Mouse (Mus musculus): ENCODE data around the gene Mpped2. TPM values are rescaled to one million over a fixed set of nuclear protein-coding genes. Genes with fewer than 3 reads are reported as not detected.

Gene Mpped2
- polyA plus RNA-seq, 1 experiment from 2014 or later: 221 TPM

DNA sequence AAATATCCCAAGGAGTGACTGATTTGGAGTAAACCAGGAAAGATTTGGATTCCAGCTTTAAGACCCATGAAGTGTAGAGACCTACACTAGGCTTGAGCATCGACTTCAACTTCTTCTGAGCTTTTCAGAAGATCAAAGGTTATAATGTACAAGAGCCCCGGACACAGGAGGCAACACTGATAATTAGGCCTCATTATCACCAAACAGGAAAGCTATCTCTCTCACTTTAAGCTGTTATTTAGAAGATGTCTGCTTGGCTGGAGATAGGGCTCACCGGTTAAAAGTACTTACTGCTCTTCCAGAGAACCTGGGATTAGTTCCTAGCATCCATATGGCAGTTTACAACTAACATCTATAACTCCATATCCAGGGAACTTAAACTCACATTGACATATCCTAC, 39.1 kb downstream of the Mpped2 start:
- Histone ChIP-seq H3K4me3 (no peak overlapping the region), H3K9ac (replicated peaks) (no peak overlapping the region)
- 38% methylated on average over 3 of the region's 3 CpGs for WGBS

DNA sequence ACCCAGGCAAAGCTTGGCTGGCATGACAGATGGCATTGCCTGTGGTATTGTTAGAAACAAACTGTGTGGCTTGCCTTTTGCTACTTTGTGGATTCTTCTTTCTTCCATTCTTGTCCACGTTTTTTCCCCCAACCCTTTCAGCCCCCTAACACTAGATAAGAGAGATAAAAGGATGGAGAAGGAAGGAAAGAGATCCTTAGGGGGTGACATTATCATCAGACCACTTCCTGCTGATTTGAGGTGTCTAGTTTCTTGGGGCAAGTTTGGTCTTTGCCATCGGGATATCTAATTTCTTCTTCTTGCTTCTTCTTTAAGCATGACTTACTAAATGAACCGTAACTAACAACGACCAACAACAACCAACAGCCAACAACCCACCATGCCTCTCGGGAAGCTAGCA, 40.3 kb downstream of the Mpped2 start:
- Histone ChIP-seq H3K36me3 (no peaks in the 10 kb centered on the region), H3K27me3 (no peaks in the 10 kb centered on the region), H3K9ac (replicated peaks) (no peak overlapping the region), H3K9me3 (no peaks in the 10 kb centered on the region), H3K4me1 (peaks cover 49% of the 10 kb centered on the region), H3K4me3 (no peak overlapping the region), H3K4me2 (replicated peaks) (no peak overlapping the region), H3K27ac (replicated peaks) (no peak overlapping the region)
- no peak for ATAC-seq (replicated peaks)
- 65% methylated on average over 5 of the region's 5 CpGs for WGBS

More for the DNA sequence above, 39.1 kb downstream of the Mpped2 start:
- no peak overlapping the region for H3K4me2 ChIP-seq (replicated peaks)
- H3K36me3 ChIP-seq: no peaks in the 10 kb centered on the region
- peaks cover 49% of the 10 kb centered on the region for H3K4me1 ChIP-seq
- H3K9me3 ChIP-seq: no peaks in the 10 kb centered on the region
- H3K27ac ChIP-seq (replicated peaks): no peak overlapping the region
- no peak for ATAC-seq (replicated peaks)
- no peaks in the 10 kb centered on the region for H3K27me3 ChIP-seq

DNA sequence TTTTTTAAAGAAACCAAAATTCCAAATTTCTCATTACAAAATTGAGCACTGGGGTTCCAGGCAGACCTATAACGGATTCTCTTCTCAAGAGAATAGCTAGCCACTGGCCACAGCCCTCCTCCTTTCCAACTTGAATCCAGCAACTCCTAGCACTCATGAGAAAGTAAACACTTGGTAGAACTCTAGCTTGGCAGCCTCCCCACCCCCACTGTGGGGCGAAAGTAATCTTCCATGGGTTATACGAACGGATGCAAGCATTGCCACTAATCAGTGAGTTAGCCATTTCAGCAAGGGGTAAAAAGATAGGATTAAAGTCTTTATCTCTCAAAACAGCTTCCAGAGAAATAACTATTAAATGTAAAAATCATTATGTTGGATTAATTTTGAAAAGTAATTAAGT, 40.9 kb downstream of the Mpped2 start:
- H3K27ac ChIP-seq (replicated peaks): no peak overlapping the region
- H3K4me3 ChIP-seq: no peak overlapping the region
- peaks cover 49% of the 10 kb centered on the region for H3K4me1 ChIP-seq
- no peaks in the 10 kb centered on the region for H3K27me3 ChIP-seq
- H3K9me3 ChIP-seq: no peaks in the 10 kb centered on the region
- H3K4me2 ChIP-seq (replicated peaks): no peak overlapping the region
- no peak overlapping the region for H3K9ac ChIP-seq (replicated peaks)
- peaks cover 2% of the 10 kb centered on the region; the same call in 1 of the 2 replicates for H3K36me3 ChIP-seq
- 52% methylated on average over 4 of the region's 4 CpGs for WGBS
- ATAC-seq (replicated peaks): no peak

DNA sequence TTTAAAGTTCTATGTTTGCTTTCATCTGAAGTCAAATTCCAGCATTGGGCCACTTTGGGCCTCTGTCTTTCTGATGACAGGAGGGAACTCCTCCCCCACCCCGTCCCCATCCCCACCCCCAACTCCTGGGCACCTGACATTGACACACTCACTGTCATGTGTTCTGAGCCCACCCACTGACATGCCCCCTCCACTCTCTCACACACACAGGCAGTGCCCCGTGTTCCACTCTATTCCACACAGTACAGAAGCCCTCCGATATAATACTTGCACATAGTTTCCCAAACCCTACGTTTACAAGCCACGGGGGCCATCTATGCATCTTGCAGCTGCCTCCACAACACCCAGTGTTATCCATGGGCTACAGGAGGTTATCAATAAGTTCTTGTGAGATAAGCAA, 42.1 kb downstream of the Mpped2 start:
- 60% methylated on average over 5 of the region's 5 CpGs for WGBS

DNA sequence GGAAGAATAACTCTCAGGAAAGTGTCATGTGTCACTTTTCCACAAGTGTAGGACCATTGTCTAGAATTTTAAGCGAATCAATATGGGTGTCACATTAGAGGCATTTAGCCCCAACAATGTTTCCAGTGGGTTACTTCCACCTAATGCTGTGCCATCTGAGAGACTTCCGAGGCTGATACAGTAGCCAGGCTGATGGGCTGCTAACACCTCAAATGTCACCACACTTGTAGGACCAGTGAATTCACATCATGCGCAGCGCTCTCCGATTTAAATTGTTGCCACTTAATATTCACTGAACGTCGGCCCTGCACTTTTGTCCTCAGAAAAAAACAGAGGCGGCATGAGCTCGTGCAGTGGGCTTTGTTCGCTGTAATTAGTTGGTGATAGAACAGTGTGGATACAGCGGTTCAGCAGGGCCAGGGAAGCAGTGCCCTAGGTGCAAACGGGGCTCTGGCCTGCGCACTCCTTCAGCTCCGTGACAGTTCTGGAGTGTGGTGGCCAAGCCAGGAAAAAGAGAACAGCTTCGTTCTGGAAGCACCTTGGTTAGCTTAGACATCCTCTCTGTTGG, 42.8 kb downstream of the Mpped2 start:
- Histone ChIP-seq H3K27ac (replicated peaks) (peak overlapping the region; percentile 59), H3K4me1 (peaks cover 42% of the 10 kb centered on the region), H3K4me3 (no peak overlapping the region), H3K9ac (replicated peaks) (no peak overlapping the region), H3K4me2 (replicated peaks) (peak overlapping the region; percentile 22), H3K27me3 (no peaks in the 10 kb centered on the region), H3K36me3 (peaks cover 5% of the 10 kb centered on the region; the same call in 1 of the 2 replicates), H3K9me3 (no peaks in the 10 kb centered on the region)
- ATAC-seq (replicated peaks): peak; percentile 78
- 11% methylated on average over 15 of the region's 15 CpGs for WGBS

More for the DNA sequence above, 42.1 kb downstream of the Mpped2 start:
- Histone ChIP-seq H3K4me3 (no peak overlapping the region), H3K9ac (replicated peaks) (no peak overlapping the region), H3K4me1 (peaks cover 48% of the 10 kb centered on the region), H3K27me3 (no peaks in the 10 kb centered on the region), H3K27ac (replicated peaks) (no peak overlapping the region), H3K9me3 (no peaks in the 10 kb centered on the region), H3K4me2 (replicated peaks) (no peak overlapping the region), H3K36me3 (peaks cover 5% of the 10 kb centered on the region; the same call in 1 of the 2 replicates)
- ATAC-seq (replicated peaks): peak; percentile 33

DNA sequence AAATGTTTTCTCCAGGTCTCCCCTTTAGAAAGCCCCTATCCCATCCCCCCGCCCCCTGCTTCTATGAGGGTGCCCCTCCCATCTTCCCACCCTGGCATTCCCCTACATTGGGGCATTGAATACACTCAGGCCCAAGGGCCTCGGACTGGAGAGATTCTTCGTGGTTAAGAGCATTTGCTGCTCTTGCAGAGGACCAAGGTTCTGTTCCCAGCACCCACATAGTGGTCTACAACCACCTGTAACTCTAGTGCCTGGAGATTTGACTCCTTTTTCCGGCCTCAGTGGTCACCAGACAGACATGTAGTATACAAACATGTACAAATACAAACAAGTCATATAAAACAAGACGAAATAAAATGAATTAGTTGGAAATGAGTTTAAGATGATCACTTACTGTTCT, 45.9 kb downstream of the Mpped2 start:
- no peak for ATAC-seq (replicated peaks)
- no peaks in the 10 kb centered on the region for H3K27me3 ChIP-seq
- no peak overlapping the region for H3K4me3 ChIP-seq
- no peak overlapping the region for H3K4me2 ChIP-seq (replicated peaks)
- H3K36me3 ChIP-seq: peaks cover 5% of the 10 kb centered on the region; the same call in 1 of the 2 replicates
- no peaks in the 10 kb centered on the region for H3K9me3 ChIP-seq
- peaks cover 42% of the 10 kb centered on the region for H3K4me1 ChIP-seq
- H3K9ac ChIP-seq (replicated peaks): no peak overlapping the region
- no peak overlapping the region for H3K27ac ChIP-seq (replicated peaks)
- 97% methylated on average over 5 of the region's 5 CpGs for WGBS

DNA sequence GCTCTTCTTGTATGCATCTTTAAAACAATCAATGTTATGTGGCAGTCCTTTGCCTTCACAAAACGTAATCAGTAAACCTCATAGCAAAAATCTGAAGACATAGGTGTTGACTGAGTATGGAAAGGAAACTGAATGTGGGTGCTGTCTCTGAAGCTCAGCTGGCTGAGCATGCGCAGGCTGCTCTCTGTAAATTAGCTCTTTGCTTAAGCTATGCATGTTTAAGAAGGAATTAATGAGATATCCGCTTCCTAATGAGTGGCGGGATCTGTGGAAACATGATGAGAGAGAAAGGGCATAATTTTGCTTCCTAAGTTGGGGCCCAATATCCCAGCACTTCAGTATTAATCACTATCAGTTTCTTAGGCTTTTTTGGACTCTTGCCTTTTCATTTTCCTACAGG, 51.0 kb downstream of the Mpped2 start:
- Histone ChIP-seq H3K9ac (replicated peaks) (no peak overlapping the region), H3K36me3 (peaks cover 3% of the 10 kb centered on the region; the same call in 1 of the 2 replicates)
- no peak for ATAC-seq (replicated peaks)

DNA sequence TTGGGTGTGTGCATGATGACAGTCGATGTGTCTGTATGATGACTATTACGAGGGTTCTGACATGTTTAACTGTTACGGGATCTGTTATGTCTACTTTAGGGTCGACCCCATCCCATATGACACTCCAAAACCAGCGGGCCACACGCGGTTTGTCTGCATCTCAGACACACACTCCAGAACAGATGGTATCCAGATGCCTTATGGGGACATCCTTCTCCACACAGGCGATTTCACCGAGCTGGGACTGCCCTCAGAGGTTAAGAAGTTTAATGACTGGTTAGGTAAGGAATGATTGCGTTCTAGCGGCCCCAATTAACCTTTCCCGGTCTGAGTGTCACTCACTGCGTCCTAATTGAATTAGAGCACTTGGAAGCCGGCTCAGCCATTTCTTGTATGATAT, 51.5 kb downstream of the Mpped2 start:
- Histone ChIP-seq H3K4me2 (replicated peaks) (no peak overlapping the region), H3K4me1 (peaks cover 42% of the 10 kb centered on the region), H3K36me3 (no peaks in the 10 kb centered on the region), H3K9me3 (no peaks in the 10 kb centered on the region), H3K4me3 (no peak overlapping the region), H3K27ac (replicated peaks) (0 out of 2 replicates have a peak overlapping the region, but pooled peaks have one; percentile 2), H3K27me3 (no peaks in the 10 kb centered on the region), H3K9ac (replicated peaks) (no peak overlapping the region)
- ATAC-seq (replicated peaks): no peak
- 60% methylated on average over 14 of the region's 14 CpGs for WGBS

More for the DNA sequence above, 51.0 kb downstream of the Mpped2 start:
- Histone ChIP-seq H3K27me3 (no peaks in the 10 kb centered on the region), H3K4me1 (peaks cover 42% of the 10 kb centered on the region), H3K9me3 (no peaks in the 10 kb centered on the region), H3K27ac (replicated peaks) (0 out of 2 replicates have a peak overlapping the region, but pooled peaks have one; percentile 2), H3K4me2 (replicated peaks) (no peak overlapping the region), H3K4me3 (no peak overlapping the region)
- WGBS: 38% methylated on average over 4 of the region's 4 CpGs

DNA sequence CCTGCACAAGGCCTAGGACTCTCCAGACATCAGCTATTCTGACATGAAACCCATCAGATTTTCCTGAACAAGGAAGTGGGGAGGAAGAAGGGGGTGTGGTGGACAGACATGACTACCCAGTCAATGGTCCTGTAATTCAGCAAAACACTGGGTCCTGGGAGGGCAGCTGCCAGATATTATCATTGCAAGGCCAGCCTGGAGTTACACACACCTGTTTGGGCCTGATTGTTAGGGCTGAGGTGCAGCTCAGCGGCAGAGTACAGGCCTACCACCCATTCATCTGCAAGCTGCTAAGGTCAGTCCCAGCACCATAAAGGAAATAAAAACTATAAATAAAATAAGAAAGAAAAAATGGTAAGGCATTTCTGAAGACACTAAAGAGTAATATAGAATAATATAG, 52.3 kb downstream of the Mpped2 start:
- H3K9ac ChIP-seq (replicated peaks): no peak overlapping the region
- 95% methylated on average over 1 of the region's 1 CpGs for whole genome bisulfite sequencing
- ATAC-seq (replicated peaks): no peak

DNA sequence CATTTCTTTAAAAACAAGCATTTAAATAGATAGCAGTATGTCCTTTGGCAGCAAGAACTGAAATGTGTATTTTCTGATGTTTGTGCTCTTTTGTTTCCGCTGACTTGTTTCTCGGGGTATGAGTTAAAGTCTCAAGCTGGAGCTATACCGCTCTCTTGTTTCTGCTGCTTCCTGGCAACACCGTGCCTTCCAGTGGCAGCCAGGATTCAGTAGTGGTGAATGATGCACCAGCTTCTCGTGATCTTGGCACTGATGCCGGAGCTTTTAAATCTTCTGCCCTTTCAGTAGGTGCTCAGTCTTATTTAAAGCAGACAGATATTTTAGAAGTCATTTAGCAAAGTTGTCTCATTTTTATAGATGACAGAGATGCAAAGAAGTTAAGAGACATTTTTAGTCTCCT, 53.1 kb downstream of the Mpped2 start:
- H3K27me3 ChIP-seq: no peaks in the 10 kb centered on the region
- no peak overlapping the region for H3K9ac ChIP-seq (replicated peaks)
- ATAC-seq (replicated peaks): no peak
- peaks cover 37% of the 10 kb centered on the region for H3K4me1 ChIP-seq
- no peak overlapping the region for H3K4me2 ChIP-seq (replicated peaks)
- 47% methylated on average over 6 of the region's 6 CpGs for WGBS
- H3K9me3 ChIP-seq: no peaks in the 10 kb centered on the region
- no peaks in the 10 kb centered on the region for H3K36me3 ChIP-seq
- no peak overlapping the region for H3K27ac ChIP-seq (replicated peaks)
- no peak overlapping the region for H3K4me3 ChIP-seq

More for the DNA sequence above, 52.3 kb downstream of the Mpped2 start:
- H3K4me1 ChIP-seq: peaks cover 37% of the 10 kb centered on the region
- H3K4me2 ChIP-seq (replicated peaks): no peak overlapping the region
- H3K9me3 ChIP-seq: no peaks in the 10 kb centered on the region
- H3K27me3 ChIP-seq: no peaks in the 10 kb centered on the region
- no peak overlapping the region for H3K4me3 ChIP-seq
- H3K27ac ChIP-seq (replicated peaks): no peak overlapping the region
- no peaks in the 10 kb centered on the region for H3K36me3 ChIP-seq

DNA sequence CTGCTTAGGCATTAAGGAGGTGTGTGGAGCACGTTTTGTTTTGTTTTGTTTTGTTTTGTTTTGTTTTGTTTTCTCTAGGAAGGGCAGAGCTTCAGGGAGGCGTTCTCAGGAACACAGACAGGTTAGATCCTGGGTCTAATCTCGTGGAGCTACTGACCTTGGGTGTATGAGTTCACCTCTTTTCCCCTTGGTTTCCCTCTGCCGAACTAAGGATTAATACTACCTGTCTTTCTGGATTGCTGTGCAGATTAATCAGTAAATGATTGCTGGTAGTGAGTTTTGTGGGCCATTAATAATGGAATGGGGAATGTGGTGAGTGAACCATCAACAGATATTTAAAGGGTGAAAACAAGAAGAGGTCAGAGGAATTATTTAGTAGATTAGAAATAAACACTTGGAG, 53.8 kb downstream of the Mpped2 start:
- H3K9me3 ChIP-seq: no peaks in the 10 kb centered on the region
- no peak overlapping the region for H3K4me2 ChIP-seq (replicated peaks)
- no peak overlapping the region for H3K9ac ChIP-seq (replicated peaks)
- peaks cover 37% of the 10 kb centered on the region for H3K4me1 ChIP-seq
- no peak overlapping the region for H3K4me3 ChIP-seq
- ATAC-seq (replicated peaks): no peak
- H3K36me3 ChIP-seq: no peaks in the 10 kb centered on the region
- 63% methylated on average over 4 of the region's 4 CpGs for WGBS
- no peak overlapping the region for H3K27ac ChIP-seq (replicated peaks)
- H3K27me3 ChIP-seq: no peaks in the 10 kb centered on the region

DNA sequence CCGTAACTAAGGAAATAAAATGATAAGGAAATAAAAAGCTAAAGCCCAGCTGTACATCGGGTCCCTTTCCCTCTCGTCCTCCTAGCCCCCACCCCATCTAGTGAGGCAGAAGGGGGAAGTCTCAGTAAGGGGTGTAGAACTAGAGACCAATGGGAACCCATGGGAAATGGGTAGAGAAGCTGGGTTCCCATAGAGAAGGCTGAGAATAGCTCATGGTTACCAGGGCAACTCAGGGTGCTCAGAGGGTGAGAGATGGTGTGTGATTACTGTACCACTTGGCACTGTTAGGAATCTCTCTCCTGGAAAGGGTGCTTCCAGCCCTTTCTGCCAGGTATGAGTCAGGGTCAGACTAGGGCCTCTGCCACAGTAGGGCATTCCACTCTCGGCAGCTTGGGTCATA, 54.3 kb downstream of the Mpped2 start:
- WGBS: 80% methylated on average over 4 of the region's 4 CpGs
- Histone ChIP-seq H3K4me1 (peaks cover 37% of the 10 kb centered on the region), H3K9ac (replicated peaks) (no peak overlapping the region), H3K4me3 (no peak overlapping the region), H3K36me3 (no peaks in the 10 kb centered on the region), H3K9me3 (no peaks in the 10 kb centered on the region), H3K27me3 (no peaks in the 10 kb centered on the region), H3K27ac (replicated peaks) (no peak overlapping the region), H3K4me2 (replicated peaks) (no peak overlapping the region)
- peak; percentile 37 for ATAC-seq (replicated peaks)

DNA sequence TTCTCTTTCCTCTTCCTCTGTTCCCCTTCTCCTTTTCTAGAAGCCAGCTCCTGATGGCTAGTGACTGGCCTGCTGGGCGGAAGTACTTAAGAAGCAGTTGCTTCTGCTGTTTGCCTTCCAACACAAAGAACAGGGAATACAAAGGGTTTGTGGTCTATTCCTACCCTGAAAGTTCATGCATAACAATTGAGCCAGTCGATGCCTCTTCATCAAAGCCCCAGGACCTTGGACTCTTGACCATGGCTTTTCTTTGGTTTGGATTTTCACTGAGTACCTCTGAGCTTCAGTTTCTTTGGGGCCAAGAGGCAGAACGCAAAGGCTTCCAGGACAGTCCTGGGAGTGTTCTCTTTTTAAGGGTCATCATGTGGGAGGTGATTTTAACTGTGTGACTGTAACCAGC, 57.8 kb downstream of the Mpped2 start:
- H3K9ac ChIP-seq (replicated peaks): no peak overlapping the region
- ATAC-seq (replicated peaks): no peak
- H3K4me2 ChIP-seq (replicated peaks): no peak overlapping the region
- H3K27me3 ChIP-seq: no peaks in the 10 kb centered on the region
- H3K36me3 ChIP-seq: no peaks in the 10 kb centered on the region
- H3K4me3 ChIP-seq: no peak overlapping the region
- peaks cover 15% of the 10 kb centered on the region for H3K4me1 ChIP-seq
- H3K27ac ChIP-seq (replicated peaks): no peak overlapping the region
- WGBS: 46% methylated on average over 3 of the region's 3 CpGs
- no peaks in the 10 kb centered on the region for H3K9me3 ChIP-seq
